Mouse (Mus musculus) G1E (cell line): ENCODE measurements at regions not wholly inside any gene's neighbourhood (a gene's known extent, or its start where the extent isn't known, plus 50 kb on each side); places are given as distances from the start of the nearest gene placed in this dataset.

Experiments
- CTCF ChIP-seq: IDR thresholded peaks from 2 replicates; pipeline ENCODE4 v1.5.1; 2012; ENCODE audit warnings: low read depth, low read length, inconsistent platforms, mixed read lengths
- GATA1 ChIP-seq: IDR thresholded peaks from 2 replicates; pipeline ENCODE4 v1.6.1; 2012; ENCODE audit warnings: borderline replicate concordance, low read length, inconsistent platforms, mixed read lengths
- POLR2AphosphoS5 ChIP-seq: IDR thresholded peaks from 2 replicates; pipeline ENCODE4 v1.6.1; 2012; ENCODE audit warnings: low read depth, low read length, inconsistent platforms; ENCODE audit not compliant: insufficient replicate concordance
- TAL1 ChIP-seq: conservative IDR thresholded peaks from 2 replicates; pipeline ENCODE4 v1.6.1; 2012; ENCODE audit warnings: low read depth, low read length, inconsistent platforms, mixed read lengths

GRCm38 (mm10) chr8:41987417-41987816, 570.5 kb upstream of the Frg1 start:
- no peak for TF ChIP-seq CTCF
- no peak for TF ChIP-seq GATA1
- no peak for TF ChIP-seq TAL1
- no peak for TF ChIP-seq POLR2AphosphoS5
